Mouse (Mus musculus): ENCODE results near the gene Med13l. TPM values are rescaled to one million over a fixed set of nuclear protein-coding genes. Genes with fewer than 3 reads are reported as not detected.

Gene Med13l
- polyA plus RNA-seq, 1 experiment = 42.8 TPM

DNA sequence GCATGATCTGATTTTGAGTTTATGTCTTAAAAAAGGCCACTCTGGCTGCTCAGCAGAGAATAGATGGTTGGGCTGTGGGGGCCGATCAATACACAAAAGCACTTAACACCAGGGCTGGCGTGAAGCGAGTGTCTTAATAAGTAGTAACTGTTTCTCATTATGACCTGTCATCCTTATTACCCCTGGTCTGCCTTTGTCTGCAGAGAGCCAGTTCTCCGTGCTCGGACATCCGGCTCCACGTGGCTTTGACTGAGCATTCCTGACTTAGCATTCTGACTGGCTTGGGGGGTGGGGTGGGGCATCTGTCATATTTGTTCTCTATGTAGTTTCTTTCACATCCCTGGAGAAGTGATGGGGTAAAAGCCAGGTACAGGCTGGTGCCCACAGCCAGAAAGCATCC, 31.2 kb upstream of the Med13l start:
- H3K27me3 ChIP-seq (ENCODE audit: control insufficient read depth, insufficient read depth, low read length) = no peaks in the 10 kb centered on the region
- TF ChIP-seq POLR2A (IDR thresholded peaks at IDR 0.05; ENCODE audit: control insufficient read depth, extremely low read depth, insufficient read depth, low read length, poor library complexity) (no peak), CTCF (IDR thresholded peaks at IDR 0.05; ENCODE audit: borderline replicate concordance, control insufficient read depth, extremely low read depth, insufficient read depth, low read length, poor library complexity) (no peak)
- 98% methylated on average over 7 of the region's 7 CpGs for WGBS

GRCm38 (mm10) chr5:118532125-118532524, 28.4 kb upstream of the Med13l start:
- no peak overlapping the region for H3K4me3 ChIP-seq (ENCODE audit: control insufficient read depth, insufficient read depth, low read length)
- TF ChIP-seq CTCF (IDR thresholded peaks at IDR 0.05; ENCODE audit: borderline replicate concordance, control insufficient read depth, extremely low read depth, insufficient read depth, low read length, poor library complexity) (no peak), POLR2A (IDR thresholded peaks at IDR 0.05; ENCODE audit: control insufficient read depth, extremely low read depth, insufficient read depth, low read length, poor library complexity) (no peak)

More for the DNA sequence above, 31.2 kb upstream of the Med13l start:
- Histone ChIP-seq H3K36me3 (ENCODE audit: control insufficient read depth, insufficient read depth, low read length) (no peaks in the 10 kb centered on the region), H3K4me3 (ENCODE audit: control insufficient read depth, insufficient read depth, low read length) (no peak overlapping the region), H3K27ac (ENCODE audit: control insufficient read depth, insufficient read depth, low read length) (no peak overlapping the region), H3K4me1 (replicated peaks; ENCODE audit: control insufficient read depth, insufficient read depth, low read length) (0 out of 2 replicates have a peak, but pooled peaks cover 4% of the 10 kb centered on the region)
- no peak for DNase-seq

GRCm38 (mm10) chr5:118532659-118533058, 27.8 kb upstream of the Med13l start:
- Histone ChIP-seq H3K4me1 (replicated peaks; ENCODE audit: control insufficient read depth, insufficient read depth, low read length) (no peaks in the 10 kb centered on the region), H3K27me3 (ENCODE audit: control insufficient read depth, insufficient read depth, low read length) (no peaks in the 10 kb centered on the region), H3K36me3 (ENCODE audit: control insufficient read depth, insufficient read depth, low read length) (no peaks in the 10 kb centered on the region), H3K27ac (ENCODE audit: control insufficient read depth, insufficient read depth, low read length) (no peak overlapping the region), H3K4me3 (ENCODE audit: control insufficient read depth, insufficient read depth, low read length) (no peak overlapping the region)
- 93% methylated on average over 15 of the region's 15 CpGs for WGBS
- TF ChIP-seq POLR2A (IDR thresholded peaks at IDR 0.05; ENCODE audit: control insufficient read depth, extremely low read depth, insufficient read depth, low read length, poor library complexity) (no peak), CTCF (IDR thresholded peaks at IDR 0.05; ENCODE audit: borderline replicate concordance, control insufficient read depth, extremely low read depth, insufficient read depth, low read length, poor library complexity) (no peak)
- no peak for DNase-seq

More at GRCm38 (mm10) chr5:118532125-118532524, 28.4 kb upstream of the Med13l start:
- Histone ChIP-seq H3K27ac (ENCODE audit: control insufficient read depth, insufficient read depth, low read length) (no peak overlapping the region), H3K4me1 (replicated peaks; ENCODE audit: control insufficient read depth, insufficient read depth, low read length) (no peaks in the 10 kb centered on the region), H3K27me3 (ENCODE audit: control insufficient read depth, insufficient read depth, low read length) (no peaks in the 10 kb centered on the region), H3K36me3 (ENCODE audit: control insufficient read depth, insufficient read depth, low read length) (no peaks in the 10 kb centered on the region)
- WGBS = 75% methylated on average over 13 of the region's 13 CpGs
- no peak for DNase-seq

- TF ChIP-seq POLR2A (IDR thresholded peaks at IDR 0.05; ENCODE audit: control insufficient read depth, extremely low read depth, insufficient read depth, low read length, poor library complexity) = no peak
- no peak for TF ChIP-seq CTCF (IDR thresholded peaks at IDR 0.05; ENCODE audit: borderline replicate concordance, control insufficient read depth, extremely low read depth, insufficient read depth, low read length, poor library complexity)
- H3K27ac ChIP-seq (ENCODE audit: control insufficient read depth, insufficient read depth, low read length) = no peak overlapping the region
- H3K36me3 ChIP-seq (ENCODE audit: control insufficient read depth, insufficient read depth, low read length) = no peaks in the 10 kb centered on the region
- WGBS = 93% methylated on average over 9 of the region's 9 CpGs
- H3K4me1 ChIP-seq (replicated peaks; ENCODE audit: control insufficient read depth, insufficient read depth, low read length) = no peaks in the 10 kb centered on the region
- DNase-seq = no peak
- H3K27me3 ChIP-seq (ENCODE audit: control insufficient read depth, insufficient read depth, low read length) = no peaks in the 10 kb centered on the region
- H3K4me3 ChIP-seq (ENCODE audit: control insufficient read depth, insufficient read depth, low read length) = no peak overlapping the region
Observed at GRCm38 (mm10) chr5:118534407-118534921, 26.0 kb upstream of the Med13l start.

GRCm38 (mm10) chr5:118535130-118535529, 25.3 kb upstream of the Med13l start:
- no peaks in the 10 kb centered on the region for H3K36me3 ChIP-seq (ENCODE audit: control insufficient read depth, insufficient read depth, low read length)
- TF ChIP-seq CTCF (IDR thresholded peaks at IDR 0.05; ENCODE audit: borderline replicate concordance, control insufficient read depth, extremely low read depth, insufficient read depth, low read length, poor library complexity) = no peak
- TF ChIP-seq POLR2A (IDR thresholded peaks at IDR 0.05; ENCODE audit: control insufficient read depth, extremely low read depth, insufficient read depth, low read length, poor library complexity) = no peak
- no peak overlapping the region for H3K4me3 ChIP-seq (ENCODE audit: control insufficient read depth, insufficient read depth, low read length)
- 38% methylated on average over 8 of the region's 8 CpGs for WGBS
- DNase-seq = no peak
- no peak overlapping the region for H3K27ac ChIP-seq (ENCODE audit: control insufficient read depth, insufficient read depth, low read length)
- H3K4me1 ChIP-seq (replicated peaks; ENCODE audit: control insufficient read depth, insufficient read depth, low read length) = no peaks in the 10 kb centered on the region
- H3K27me3 ChIP-seq (ENCODE audit: control insufficient read depth, insufficient read depth, low read length) = no peaks in the 10 kb centered on the region

GRCm38 (mm10) chr5:118538487-118538886, 22.0 kb upstream of the Med13l start:
- whole genome bisulfite sequencing = 90% methylated on average over 5 of the region's 5 CpGs
- H3K4me3 ChIP-seq (ENCODE audit: control insufficient read depth, insufficient read depth, low read length) = no peak overlapping the region
- no peak overlapping the region for H3K27ac ChIP-seq (ENCODE audit: control insufficient read depth, insufficient read depth, low read length)
- no peaks in the 10 kb centered on the region for H3K27me3 ChIP-seq (ENCODE audit: control insufficient read depth, insufficient read depth, low read length)
- no peaks in the 10 kb centered on the region for H3K4me1 ChIP-seq (replicated peaks; ENCODE audit: control insufficient read depth, insufficient read depth, low read length)
- TF ChIP-seq POLR2A (IDR thresholded peaks at IDR 0.05; ENCODE audit: control insufficient read depth, extremely low read depth, insufficient read depth, low read length, poor library complexity) (no peak), CTCF (IDR thresholded peaks at IDR 0.05; ENCODE audit: borderline replicate concordance, control insufficient read depth, extremely low read depth, insufficient read depth, low read length, poor library complexity) (no peak)
- no peaks in the 10 kb centered on the region for H3K36me3 ChIP-seq (ENCODE audit: control insufficient read depth, insufficient read depth, low read length)
- DNase-seq = no peak

GRCm38 (mm10) chr5:118543816-118544215, 16.7 kb upstream of the Med13l start:
- 100% methylated on average over 2 of the region's 2 CpGs for WGBS
- Histone ChIP-seq H3K36me3 (ENCODE audit: control insufficient read depth, insufficient read depth, low read length) (no peaks in the 10 kb centered on the region), H3K27ac (ENCODE audit: control insufficient read depth, insufficient read depth, low read length) (no peak overlapping the region), H3K27me3 (ENCODE audit: control insufficient read depth, insufficient read depth, low read length) (no peaks in the 10 kb centered on the region), H3K4me1 (replicated peaks; ENCODE audit: control insufficient read depth, insufficient read depth, low read length) (no peaks in the 10 kb centered on the region), H3K4me3 (ENCODE audit: control insufficient read depth, insufficient read depth, low read length) (no peak overlapping the region)
- DNase-seq = no peak
- TF ChIP-seq CTCF (IDR thresholded peaks at IDR 0.05; ENCODE audit: borderline replicate concordance, control insufficient read depth, extremely low read depth, insufficient read depth, low read length, poor library complexity) = no peak
- no peak for TF ChIP-seq POLR2A (IDR thresholded peaks at IDR 0.05; ENCODE audit: control insufficient read depth, extremely low read depth, insufficient read depth, low read length, poor library complexity)
